Mouse (Mus musculus): ENCODE measurements around the gene Hspbap1. TPM values are rescaled to one million over a fixed set of nuclear protein-coding genes. Genes with fewer than 3 reads are reported as not detected.

Hspbap1 gene
- total and polyA plus RNA-seq, 3 experiments, result 7.2 to 9.6 TPM; not detected in 1

DNA sequence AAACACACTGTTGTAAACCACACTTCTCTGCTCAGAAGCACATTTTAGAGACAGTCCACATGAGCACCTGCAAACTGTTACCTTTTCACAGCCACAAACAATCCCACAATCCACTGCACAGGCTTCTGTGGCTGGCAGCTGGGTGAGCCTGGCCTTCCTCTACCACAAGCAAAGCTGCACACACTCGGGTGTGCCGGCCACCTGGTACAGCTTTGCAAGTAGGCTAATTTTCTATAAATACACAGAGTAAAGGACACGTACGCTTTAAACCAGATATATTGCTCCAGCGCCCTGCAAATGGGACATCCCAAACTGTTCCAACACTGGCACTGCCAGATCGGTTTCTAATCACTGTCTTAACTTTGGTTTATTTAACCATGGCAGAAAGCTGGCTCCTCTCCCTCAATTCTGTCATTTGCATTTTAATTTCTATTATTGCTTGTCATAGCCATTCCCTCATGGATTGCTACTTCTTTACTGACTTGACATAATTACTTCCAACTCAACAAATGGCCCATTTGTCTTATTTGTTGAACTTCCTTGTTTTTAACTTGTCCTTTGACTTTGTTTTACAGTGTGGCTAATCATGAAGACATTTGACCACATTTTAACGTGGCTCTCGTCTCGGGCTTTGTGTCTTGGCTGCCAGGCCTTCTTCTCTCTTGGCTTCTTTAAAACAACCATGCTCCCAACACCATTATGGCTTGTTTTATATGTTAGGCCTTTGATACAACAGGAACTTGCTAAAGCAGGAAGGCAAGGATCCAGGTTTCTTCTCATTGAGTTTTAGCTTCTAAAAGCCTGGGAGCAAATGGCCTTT is 22.5 kb upstream of the Hspbap1 start:
- no peak overlapping the region for H3K4me3 ChIP-seq (ENCODE audit: control insufficient read depth in 1 of 2, insufficient read depth in 1 of 2, low read depth in 2 of 2, low read length in 2 of 2)
- no peak for DNase-seq (ENCODE audit: low read depth, low spot score)
- no peak overlapping the region for H3K9ac ChIP-seq (ENCODE audit: control insufficient read depth, low read depth, low read length, poor library complexity, severe bottlenecking)
- TF ChIP-seq MYB (IDR thresholded peaks at IDR 0.05; ENCODE audit: low read depth, low read length), result no peak
- TF ChIP-seq CHD2 (IDR thresholded peaks at IDR 0.05; ENCODE audit: low read length), result no peak
- TF ChIP-seq ZMIZ1 (IDR thresholded peaks at IDR 0.05; ENCODE audit: low read depth, low read length), result no peak
- TF ChIP-seq POLR2AphosphoS5 (IDR thresholded peaks at IDR 0.05; ENCODE audit: borderline replicate concordance, low read depth, low read length), result no peak
- TF ChIP-seq MYC (IDR thresholded peaks at IDR 0.05; ENCODE audit: low read depth, low read length), result no peak
- TF ChIP-seq JUND (IDR thresholded peaks at IDR 0.05; ENCODE audit: low read depth, low read length), result no peak
- no peak for TF ChIP-seq SIN3A (IDR thresholded peaks at IDR 0.05; ENCODE audit: low read length)
- TF ChIP-seq USF1 (IDR thresholded peaks at IDR 0.05; ENCODE audit: low read depth, low read length), result no peak
- TF ChIP-seq ZC3H11A (IDR thresholded peaks at IDR 0.05; ENCODE audit: low read depth, low read length), result no peak
- TF ChIP-seq ETS1 (IDR thresholded peaks at IDR 0.05; ENCODE audit: low read depth, low read length), result no peak
- no peak for TF ChIP-seq HCFC1 (IDR thresholded peaks at IDR 0.05; ENCODE audit: low read depth, low read length)
- TF ChIP-seq ZNF384 (IDR thresholded peaks at IDR 0.05; ENCODE audit: low read depth, low read length), result no peak
- no peak for TF ChIP-seq RCOR1 (IDR thresholded peaks at IDR 0.05; ENCODE audit: low read depth, low read length)
- no peak for TF ChIP-seq NRF1 (IDR thresholded peaks at IDR 0.05; ENCODE audit: insufficient read depth, low read depth, low read length, poor library complexity, severe bottlenecking)
- no peak for TF ChIP-seq KAT2A (conservative IDR thresholded peaks at IDR 0.05; ENCODE audit: low read depth, low read length)
- no peak for TF ChIP-seq EP300 (IDR thresholded peaks at IDR 0.05; ENCODE audit: low read depth in 1 of 2, low read length in 2 of 2)
- TF ChIP-seq POLR2A (IDR thresholded peaks at IDR 0.05; ENCODE audit: control insufficient read depth in 1 of 2, insufficient read depth in 1 of 2, low read depth in 1 of 2, low read length in 2 of 2, poor library complexity in 1 of 2), result no peak
- no peak for TF ChIP-seq TAL1 (IDR thresholded peaks at IDR 0.05; ENCODE audit: low read length)
- no peak for TF ChIP-seq ELF1 (IDR thresholded peaks at IDR 0.05; ENCODE audit: low read depth, low read length)
- no peak for TF ChIP-seq USF2 (IDR thresholded peaks at IDR 0.05; ENCODE audit: borderline replicate concordance in 1 of 2, insufficient read depth in 1 of 2, low read depth in 1 of 2, low read length in 2 of 2)
- H3K79me2 ChIP-seq (ENCODE audit: control insufficient read depth, insufficient read depth, low read length, poor library complexity), result no peaks in the 10 kb centered on the region
- H3K36me3 ChIP-seq (ENCODE audit: control insufficient read depth in 1 of 2, insufficient read depth in 2 of 2, low read length in 2 of 2), result no peaks in the 10 kb centered on the region
- H3K27me3 ChIP-seq (ENCODE audit: control insufficient read depth in 1 of 2, insufficient read depth in 2 of 2, low read length in 2 of 2), result no peaks in the 10 kb centered on the region
- H3K27ac ChIP-seq (ENCODE audit: control insufficient read depth, low read depth, low read length), result no peak overlapping the region
- H3K9me3 ChIP-seq (replicated peaks; ENCODE audit: insufficient read depth, low read length), result no peaks in the 10 kb centered on the region
- H3K4me1 ChIP-seq (ENCODE audit: control insufficient read depth in 1 of 2, insufficient read depth in 2 of 2, low read length in 2 of 2), result no peaks in the 10 kb centered on the region

Data from MEL (cell line).